Mouse (Mus musculus) embryo, embryonic 11 days (tissue): Measurements from ENCODE around the gene Spcs1.

Experiments used
- DNase-seq: peaks from one replicate; pipeline ENCODE4 v3.0.0-alpha.2; 2015

Spcs1 gene

DNA sequence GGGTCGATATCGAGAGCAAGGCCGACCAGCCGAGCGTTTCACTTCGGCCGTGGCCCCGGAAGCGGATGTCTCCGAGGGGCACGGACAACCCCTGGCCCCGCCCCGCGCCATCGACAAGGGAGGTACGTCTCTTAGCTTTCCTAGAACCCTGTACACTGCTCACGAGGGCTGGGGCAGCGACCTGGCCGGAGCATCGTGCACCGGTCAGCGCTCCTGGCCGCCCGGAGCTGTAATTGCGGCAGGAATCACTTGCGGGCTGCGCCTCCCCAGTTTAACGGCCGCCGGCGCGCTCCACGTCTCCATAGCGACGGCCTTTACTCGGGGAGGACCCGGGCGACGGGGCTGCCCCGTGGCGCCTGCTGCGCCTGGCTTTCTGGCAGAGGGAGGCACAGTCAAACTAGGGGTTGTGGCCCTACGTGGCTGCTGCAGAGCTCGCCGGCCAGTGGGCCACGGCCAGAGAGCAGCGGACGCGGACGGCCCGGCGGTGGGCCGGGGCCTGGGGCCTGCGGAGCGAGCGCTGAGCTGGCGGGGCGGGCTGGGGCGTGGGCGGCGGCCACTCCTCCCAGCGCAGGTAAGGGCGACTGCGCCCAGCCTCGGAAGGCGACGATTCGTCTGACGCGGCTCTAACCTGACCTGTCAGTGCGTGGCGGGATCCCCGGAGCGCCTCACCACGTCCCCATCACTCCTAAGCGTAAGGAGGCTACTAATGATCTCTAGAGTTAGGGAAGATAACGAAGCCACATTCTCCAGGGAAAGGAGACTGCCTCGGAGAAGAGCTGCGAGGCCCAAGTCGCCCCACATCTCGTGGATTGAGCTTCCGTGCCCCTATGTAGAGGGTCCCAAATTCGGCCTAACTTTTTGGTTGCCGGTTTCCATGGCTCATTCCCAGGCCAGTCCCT lies at the start of gene Spcs1, which contains the start of gene Glt8d1:
Gene Spcs1 (minus strand): TSS at position 366 of the 899 bp plus-strand sequence.
Gene Glt8d1 (plus strand): TSS at position 94 of the 899 bp plus-strand sequence.
- peak; percentile 92 for DNase-seq

DNA sequence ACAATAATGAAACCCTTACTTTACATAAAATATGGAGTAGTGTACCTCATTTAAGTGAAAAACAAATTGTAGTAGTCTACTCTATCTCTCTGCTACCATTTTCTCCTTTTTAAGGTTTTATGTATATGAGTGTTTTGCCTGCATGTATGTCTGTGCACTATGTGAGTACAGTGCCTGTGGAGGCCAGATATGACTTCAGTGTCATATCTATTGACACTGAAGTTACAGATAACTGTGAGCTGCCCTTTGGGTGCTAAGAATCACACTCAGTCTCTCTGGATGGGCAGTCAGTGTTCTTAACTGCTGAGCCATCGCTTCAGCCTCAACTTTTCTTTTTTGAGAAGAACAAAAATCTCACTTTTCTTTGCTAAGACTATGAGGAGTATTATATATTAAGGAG lies 44.3 kb upstream of the Spcs1 start:
- DNase-seq, result no peak

DNA sequence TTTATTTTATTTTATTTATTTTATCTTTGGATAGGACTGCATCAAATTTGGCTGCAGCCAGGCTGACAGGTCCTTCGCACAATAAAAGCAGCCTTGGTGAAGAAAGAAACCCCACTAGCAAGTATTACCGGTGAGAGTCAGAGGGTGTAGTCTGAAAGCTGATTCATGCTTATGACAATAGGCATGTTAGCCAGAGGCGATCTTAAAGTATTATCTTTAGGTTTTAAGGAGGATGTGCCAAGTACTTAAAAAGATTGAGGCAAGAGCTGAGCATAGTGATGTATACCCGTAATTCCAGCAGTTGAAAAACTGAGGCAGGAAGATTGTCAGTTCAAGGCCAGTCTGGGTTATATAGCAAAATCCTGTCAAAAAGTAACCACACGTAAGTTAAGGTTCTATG lies 43.8 kb upstream of the Spcs1 start:
- no peak for DNase-seq

DNA sequence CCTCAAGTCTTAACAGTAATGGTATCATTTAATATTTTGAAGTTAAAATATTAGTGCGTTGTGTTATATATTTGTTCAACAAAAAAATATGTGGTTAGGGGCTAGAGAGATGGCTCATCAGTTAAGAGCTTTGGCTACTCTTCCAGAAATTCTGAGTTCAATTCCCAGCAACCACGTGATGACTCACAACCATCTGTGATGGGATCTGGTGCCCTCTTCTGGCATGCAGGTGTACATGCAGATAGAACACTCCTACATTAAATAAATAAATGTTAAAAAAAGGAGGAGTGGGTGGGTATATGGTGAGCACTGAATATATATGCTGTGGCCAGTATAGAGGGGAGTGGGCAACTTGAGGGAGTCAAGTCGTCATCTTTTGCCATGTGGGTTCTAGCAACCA lies 24.3 kb upstream of the Spcs1 start:
- peak; percentile 22 for DNase-seq

DNA sequence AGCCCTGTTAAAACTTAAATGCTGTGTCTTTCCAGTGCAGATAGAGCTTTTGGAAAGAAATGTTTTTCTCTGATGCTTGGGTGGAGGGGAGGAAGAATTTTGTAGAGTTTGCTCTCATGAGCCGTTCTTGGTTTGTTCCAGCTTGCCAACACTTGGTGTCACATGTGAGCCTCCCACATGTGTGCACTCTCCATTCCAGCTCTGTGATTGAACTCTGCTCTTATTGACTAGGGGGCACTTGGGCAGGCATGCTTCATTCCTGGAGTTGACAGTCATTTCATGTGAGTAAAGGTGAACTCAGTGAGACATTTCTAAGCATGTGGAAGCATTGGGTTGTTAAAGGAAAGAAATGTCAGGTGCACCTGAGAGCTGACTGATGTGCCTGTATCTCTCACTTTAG lies 21.1 kb upstream of the Spcs1 start:
- no peak for DNase-seq

DNA sequence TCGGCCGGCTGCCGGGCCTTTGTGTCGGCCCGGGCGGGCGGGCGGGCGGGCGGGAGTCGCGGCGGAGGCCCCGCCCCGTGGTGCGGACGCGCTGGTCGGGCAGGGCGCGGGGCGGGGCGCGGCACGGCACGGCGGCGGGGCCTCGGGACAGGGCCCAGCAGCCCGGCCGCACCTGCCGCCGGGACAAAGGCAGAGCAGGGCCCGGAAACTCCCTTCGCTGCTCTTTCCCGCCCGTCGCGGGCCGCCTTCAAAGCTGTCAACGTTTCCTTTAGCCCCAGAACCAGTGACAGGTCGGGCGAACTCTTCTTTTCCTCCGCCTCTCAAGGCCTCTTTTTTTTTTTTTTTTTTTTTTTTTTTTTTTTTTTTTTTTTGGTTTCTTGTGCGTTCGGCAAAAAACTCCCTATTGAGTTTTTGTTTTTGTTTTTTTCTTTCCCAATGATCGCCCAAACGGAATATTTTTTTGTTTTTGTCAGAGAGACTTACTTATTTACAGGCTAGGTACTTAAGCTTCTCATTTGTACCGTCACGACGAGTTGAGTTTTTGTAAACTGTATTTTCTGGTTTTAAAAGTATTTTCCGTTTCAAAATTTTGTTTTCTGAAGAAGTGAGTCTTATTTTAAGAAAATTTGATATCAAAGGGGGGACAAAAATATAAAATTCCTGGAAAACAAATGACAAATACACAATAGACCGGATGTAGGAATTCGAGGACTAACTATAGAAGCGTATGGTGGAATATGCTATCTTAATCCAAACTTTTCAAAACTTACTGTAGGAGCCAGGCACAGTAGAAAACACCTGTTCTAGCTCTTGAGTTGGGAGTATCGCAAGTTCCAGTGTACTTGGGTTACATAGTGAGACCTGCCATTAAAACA lies 18.1 kb upstream of the Spcs1 start:
- peak; percentile 92 for DNase-seq

DNA sequence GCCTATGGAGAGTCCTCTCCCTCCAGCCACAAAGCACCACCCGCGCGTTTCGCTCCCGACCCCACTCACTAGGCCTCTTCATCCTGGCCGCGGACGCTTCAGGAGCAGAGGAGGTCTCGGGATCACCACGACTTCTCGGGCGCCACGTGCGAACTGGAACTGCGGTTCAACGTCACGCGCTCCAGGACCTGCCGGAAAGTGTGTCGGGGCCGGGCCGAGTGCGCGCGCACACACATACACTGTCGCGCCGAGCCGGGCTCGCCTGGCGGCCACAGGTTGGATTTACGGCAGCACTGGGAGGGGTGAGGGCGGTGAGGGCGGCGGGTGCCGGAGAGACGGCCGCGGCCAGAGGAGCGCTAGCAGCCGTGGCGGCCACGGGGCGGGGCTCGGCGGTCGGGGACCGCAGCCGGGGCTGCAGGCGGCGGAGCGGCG lies 17.4 kb upstream of the Spcs1 start, which contains the start of the genes Pbrm1 and Gnl3:
Gene Pbrm1 (plus strand): TSS at position 279 of the 432 bp plus-strand sequence.
Gene Gnl3 (minus strand): TSS at position 293 of the 432 bp plus-strand sequence.
- DNase-seq, result peak; percentile 98

DNA sequence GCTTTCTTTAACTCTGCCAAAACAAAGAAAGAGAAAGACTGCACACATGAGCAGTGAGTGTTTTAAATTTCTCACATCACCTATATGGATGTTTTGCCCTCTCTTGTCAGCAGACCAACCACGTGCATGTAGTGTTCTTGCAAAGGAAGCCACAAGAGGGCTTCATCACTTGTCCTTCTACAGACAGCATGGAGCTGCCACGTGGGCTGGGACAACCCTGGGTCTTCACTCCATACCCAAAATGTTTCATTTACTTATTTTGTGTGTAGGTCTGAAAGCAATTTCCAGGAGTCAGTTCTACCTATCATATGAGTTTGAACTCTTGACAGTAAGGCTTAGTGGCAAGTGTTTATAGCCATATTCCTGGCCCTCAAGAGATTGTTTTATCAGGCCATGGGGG lies 16.4 kb upstream of the Spcs1 start:
- DNase-seq, result peak; percentile 56

DNA sequence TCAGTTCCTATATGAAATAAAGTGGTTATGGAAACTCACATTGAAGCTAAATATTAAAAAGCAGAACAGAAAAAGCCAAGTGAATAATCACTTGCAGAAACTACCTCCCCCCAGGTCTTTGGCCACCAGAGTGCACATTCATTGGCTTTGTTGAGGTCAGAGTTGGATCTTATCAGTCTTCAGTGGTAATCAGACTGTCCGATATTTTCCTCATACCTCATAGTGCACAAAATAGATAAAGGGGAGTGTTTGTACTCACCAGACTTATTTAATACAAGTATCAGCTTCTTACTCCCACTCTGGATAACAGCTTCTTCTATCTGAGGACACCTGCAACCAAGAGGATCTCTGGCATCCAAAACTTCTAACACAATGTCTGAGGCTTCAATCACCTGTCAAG lies 14.6 kb upstream of the Spcs1 start:
- no peak for DNase-seq

DNA sequence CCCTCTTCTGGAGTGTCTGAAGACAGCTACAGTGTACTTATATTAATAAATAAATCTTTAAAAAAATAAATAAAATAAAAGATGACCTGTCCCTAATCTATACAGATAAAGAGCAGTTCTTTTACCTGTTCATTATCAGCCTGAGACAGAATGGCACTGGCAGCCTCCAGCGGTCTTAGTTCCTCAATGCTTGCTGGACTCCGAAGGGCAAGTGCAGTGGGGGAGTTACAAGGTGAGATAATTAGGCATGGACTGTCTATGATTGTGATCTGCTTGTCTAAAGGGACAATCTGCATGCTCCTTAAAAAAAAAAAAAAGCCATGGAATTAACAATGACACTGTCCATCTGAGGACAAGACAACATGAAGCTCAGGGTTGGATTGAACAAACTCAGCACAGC lies 12.5 kb upstream of the Spcs1 start:
- no peak for DNase-seq

DNA sequence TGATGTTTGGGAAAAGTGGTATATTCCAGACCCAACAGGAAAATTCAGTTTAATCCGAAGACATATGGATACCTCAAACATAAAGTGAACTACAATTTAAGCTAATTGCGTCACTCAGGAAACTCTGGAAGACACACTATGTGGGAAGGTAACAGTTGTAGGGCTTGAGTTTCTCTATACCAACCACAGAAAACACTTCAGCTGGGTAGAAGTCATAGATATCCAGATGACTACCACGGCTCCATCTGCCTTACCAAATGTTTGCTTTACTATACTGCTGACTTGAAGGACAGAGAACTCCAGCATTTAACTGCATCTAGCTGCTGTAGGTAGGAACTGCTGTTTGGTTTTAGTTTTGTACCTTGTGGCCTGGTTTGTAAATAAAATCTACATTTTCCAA lies 10.1 kb upstream of the Spcs1 start:
- no peak for DNase-seq

DNA sequence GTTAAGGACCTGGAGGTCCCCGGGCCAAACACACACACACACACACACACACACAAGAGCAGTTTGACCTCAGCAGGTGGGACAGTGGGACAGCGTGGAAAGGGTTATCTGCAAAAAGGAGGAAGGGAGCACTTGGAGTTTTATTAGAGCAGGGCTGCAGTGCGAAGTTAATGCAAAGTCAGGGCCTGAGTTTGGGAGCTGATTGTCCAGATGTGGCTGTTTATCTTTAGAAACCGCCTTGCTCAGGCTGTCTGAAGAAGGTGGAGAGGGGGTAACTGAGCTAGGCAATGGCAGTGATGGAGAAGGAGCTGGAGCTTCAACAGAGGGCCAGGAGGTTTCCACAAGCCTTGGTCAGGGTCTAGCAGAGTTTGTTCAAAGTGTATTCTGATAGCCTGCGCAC lies 5.3 kb upstream of the Spcs1 start:
- no peak for DNase-seq

DNA sequence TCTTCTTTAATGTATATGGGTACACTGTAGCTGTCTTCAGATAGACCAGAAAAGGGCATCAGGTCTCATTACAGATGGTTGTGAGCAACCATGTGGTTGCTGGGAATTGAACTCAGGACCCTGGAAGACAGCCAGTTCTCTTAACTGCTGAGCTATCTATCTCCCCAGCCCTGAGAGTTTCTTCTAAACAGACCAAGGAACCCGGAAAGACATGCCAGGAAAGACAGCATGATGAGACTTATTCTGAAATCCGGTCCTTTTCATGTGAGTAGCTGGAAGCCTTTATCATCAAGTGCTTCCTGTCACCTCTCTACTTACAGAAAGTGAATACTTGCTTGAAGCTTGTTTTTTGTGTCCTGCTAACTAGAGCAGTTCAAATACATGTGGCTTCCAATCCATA lies 3.1 kb upstream of the Spcs1 start:
- no peak for DNase-seq

DNA sequence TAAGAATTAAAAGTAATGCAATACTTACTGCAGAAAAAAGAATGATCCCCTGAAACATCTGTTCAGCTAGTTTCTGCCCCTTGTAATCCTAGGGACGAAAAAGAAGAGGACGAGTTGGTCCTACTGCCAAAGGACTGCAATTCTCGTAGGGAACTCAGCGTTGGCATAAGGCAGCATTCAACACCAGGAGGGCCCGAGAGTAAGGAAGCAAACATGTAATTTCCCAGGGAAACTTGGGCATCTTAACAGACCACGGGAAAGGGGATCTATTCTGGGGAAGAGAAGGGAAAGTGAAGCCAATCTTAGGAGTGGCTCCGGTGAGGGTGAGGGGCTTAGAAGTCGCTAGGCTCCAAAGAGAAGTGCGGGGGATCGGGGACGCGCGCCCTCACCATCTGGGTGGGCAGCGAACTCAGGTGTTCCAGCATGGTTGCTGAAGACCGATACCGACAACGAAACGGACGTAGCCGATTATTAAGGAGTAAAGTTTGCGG lies 611 bp downstream of the Spcs1 start:
- DNase-seq, result no peak

DNA sequence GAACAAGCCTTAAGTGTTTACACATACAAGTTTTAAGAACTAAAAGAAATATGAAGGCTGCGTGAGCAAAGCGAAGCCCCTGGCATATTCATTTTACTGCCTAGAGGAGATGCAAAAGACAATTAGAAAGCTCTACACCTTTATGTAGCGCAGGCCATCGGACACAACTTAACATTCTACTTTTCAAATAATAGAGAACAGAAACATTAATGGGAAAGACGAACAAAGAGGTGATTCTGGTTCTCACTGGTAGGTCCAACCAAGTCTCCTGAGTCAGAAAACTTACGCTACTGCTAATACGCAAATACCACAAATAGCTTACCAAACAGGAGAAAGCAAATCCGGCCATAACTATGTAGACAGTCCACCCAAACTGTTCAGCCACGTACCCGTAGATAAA lies 1.1 kb downstream of the Spcs1 start:
- no peak for DNase-seq

DNA sequence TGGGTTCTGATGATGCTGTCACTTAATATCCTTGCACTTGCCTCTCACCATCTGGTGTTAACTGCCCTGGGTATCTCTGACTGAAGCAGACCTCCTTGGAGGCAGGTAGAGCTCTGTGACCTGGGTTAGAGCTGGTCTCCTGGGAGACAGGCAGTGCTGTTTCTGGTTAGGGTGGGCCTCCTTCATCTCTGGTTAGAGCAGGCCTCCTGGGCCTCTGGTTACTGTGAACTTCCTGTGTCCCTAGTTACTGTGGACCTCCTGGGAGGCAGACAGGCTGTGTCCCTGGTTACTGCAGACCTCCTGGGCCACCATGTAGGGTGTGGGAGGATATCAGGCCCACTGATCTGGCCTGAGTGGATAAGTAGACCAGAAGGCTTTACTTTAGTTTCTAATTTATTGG lies 5.1 kb downstream of the Spcs1 start:
- DNase-seq, result no peak

DNA sequence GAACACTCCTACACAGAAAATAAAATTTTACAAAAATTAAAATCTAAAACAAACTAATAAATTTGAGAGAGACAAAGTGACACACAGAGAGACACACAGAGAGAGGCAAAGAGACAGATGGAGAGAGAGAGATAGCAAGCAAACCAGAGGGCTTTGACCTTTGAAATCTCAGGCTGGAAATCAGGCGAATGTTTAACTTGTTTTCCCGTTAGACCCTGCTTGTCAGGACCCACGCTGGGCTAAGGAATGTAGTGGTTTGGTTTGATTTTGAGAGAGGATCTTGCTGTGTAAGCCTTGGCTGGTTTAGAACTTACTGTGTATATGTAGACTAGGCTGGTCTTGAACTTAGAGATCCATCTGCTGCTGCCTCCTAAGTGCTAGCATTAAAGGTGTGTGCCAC lies 25.2 kb downstream of the Spcs1 start:
- no peak for DNase-seq

DNA sequence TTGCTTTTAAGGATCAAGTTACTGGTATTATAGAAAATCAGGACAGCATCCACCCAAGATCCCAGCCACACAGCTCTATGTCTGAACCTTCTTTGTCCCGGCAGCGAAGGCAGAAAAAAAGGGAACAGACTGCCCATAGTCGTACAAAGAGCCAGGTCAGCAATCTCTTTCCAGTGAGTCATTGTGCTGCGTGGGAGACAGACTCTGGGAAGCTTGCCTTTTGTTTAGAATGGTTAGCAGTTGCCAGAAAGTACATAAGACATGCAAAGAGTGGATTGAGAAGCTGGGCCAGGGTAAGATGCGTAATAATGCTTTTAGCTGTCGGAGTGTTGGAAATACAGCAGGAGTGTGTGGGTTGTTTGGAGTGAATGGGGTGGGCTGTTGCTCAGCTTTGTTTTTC lies 27.3 kb downstream of the Spcs1 start:
- peak; percentile 7 for DNase-seq

DNA sequence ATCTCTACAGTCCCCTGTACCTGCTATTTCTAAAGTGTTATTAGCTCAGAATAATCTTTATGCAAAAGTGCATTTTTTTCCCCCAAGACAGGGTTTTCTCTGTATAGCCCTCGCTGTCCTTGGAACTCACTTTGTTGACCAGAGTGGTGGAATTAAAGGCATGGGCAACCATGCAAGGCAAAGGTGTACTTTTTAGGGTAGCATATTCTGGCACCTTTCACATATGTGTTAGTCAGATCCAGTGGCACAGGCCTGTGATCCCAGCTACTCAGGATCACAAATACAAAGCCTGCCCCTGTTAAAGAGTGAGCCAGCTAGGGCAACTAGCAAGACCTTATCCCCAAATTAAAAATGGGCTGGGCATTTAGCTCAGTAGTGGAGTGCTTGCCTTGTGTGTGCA lies 41.1 kb downstream of the Spcs1 start:
- DNase-seq, result no peak

DNA sequence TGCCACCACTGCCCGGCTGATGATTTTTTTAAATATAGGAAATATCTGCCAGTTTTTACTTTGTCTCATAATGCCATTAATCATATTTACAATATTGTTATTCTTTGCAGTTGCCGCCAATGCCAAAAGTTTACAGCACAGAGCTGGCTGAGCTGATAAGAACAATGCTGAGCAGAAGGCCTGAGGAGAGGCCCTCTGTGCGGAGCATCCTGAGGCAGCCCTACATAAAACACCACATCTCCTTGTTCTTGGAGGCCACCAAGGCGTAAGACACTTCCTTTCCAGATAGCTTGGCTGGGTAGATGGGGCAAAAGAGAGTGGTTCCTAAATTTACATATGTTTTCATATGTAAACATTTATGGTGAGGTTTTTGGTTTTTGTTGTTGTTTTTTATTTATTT lies 42.4 kb downstream of the Spcs1 start:
- no peak for DNase-seq

DNA sequence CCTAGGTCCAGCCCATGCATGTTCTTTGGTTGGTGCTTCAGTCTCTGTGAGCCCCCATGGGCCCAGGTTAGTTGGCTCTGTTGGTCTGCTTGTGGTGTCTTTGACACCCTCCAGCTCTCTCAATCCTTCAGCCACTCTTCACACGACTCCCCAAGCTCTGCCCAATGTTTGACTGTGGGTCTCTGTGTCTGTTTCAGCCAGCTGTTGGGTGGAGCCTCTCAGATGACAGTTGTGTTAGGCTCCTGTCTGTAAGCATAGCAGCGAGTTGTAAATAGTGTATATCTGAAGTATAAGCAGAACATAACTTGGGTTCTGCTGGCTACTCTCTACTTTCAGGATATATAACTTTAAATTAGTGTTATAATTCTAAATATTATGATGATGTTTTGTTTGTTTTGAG lies 43.0 kb downstream of the Spcs1 start:
- DNase-seq, result no peak

DNA sequence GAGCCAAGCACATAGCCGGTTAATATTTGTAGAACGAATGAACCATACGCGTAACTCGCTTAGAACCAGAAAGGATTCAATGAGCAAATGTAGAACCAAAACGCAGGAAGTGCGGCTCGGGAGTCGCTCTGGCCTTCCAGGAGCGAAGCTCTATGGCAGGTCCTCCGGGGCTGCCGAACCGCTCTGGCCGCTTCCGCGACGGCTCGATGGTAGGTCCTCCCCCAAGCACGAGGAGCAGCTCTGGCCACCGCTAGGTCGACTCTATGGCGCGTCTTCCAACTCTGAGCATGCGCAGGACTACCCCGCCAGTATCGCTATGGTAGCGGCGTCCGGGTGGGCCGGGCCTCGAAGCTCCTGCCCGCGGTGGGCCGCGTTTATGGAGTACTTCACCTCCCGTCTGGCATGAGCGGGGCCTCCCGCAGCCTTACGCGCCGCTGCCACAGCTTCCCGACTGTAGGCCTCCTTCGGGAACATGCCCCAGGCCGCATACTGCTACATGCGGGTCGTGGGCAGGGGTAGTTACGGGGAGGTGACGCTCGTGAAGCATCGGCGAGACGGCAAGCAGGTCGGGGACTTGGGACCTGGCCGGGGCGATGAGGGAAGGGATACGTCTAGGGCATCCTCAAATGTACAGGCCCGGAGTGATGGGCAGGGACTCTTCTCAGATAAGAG lies 50.2 kb downstream of the Spcs1 start, which contains the start of gene Nek4:
Gene Nek4 (plus strand): TSS at position 224 of the 672 bp plus-strand sequence.
- DNase-seq, result peak; percentile 97

DNA sequence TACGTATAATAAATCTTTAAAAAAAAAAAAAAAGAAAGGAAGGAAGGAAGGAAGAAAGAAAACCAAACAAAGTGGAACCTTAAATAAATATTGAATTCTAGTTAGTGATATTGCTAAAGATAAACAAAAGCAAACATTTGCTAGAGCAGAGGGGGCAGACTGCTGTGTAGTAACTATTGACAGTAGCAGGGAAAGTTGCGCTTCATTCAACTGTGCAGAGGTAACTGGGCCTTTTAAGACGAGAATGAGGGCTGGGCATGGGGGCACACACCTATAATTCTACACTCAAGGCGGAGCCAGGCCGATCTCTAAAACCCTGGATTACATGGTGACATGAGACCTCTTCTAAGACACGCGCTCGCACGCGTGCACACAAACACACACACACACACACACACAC lies 51.5 kb downstream of the Spcs1 start:
- no peak for DNase-seq
